Mouse (Mus musculus) ES-E14 (cell line): ENCODE results near the gene Echdc2. TPM values are rescaled to one million over a fixed set of nuclear protein-coding genes. Genes with fewer than 3 reads are reported as not detected.

ENCODE experiments used
- DNase-seq: peaks from one replicate; pipeline ENCODE4 v3.0.0-alpha.2; 2013; ENCODE audit warnings: low read depth, low spot score
- H3K27ac ChIP-seq: 2 replicates; pipeline ENCODE4 v1.5.1; 2012; ENCODE audit warnings: low read depth, mild to moderate bottlenecking, low read length, moderate library complexity, mixed read lengths; ENCODE audit not compliant: poor library complexity, insufficient read depth, severe bottlenecking
- H3K36me3 ChIP-seq: 2 replicates; pipeline ENCODE4 v1.6.1; 2012; ENCODE audit warnings: mild to moderate bottlenecking, low read length, moderate library complexity, mixed read lengths; ENCODE audit not compliant: control insufficient read depth, poor library complexity, insufficient read depth, severe bottlenecking
- H3K4me1 ChIP-seq, 2 experiments: fragments of 150-350 bp in 1 of 2; sonication (generic) in 1 of 2; 2 replicates each; pipeline ENCODE4 v1.6.1; 2012; ENCODE audit warnings: low read length in 2 of 2, mild to moderate bottlenecking in 1 of 2, mixed read lengths in 1 of 2; ENCODE audit not compliant: control insufficient read depth in 2 of 2, insufficient read depth in 2 of 2, poor library complexity in 1 of 2
- H3K4me3 ChIP-seq, 2 experiments: fragments of 150-350 bp in 1 of 2; sonication (generic) in 1 of 2; 2 replicates each; pipeline ENCODE4 v1.5.1; 2012; ENCODE audit warnings: low read length in 2 of 2, low read depth in 1 of 2, mild to moderate bottlenecking in 1 of 2, mixed read lengths in 1 of 2; ENCODE audit not compliant: insufficient read depth in 1 of 2, poor library complexity in 1 of 2, severe bottlenecking in 1 of 2
- H3K9ac ChIP-seq: 2 replicates; pipeline ENCODE4 v1.6.1; 2012; ENCODE audit warnings: low read depth, mild to moderate bottlenecking, low read length, mixed read lengths; ENCODE audit not compliant: poor library complexity, insufficient read depth, severe bottlenecking
- H3K9me3 ChIP-seq: fragments of 150-350 bp; sonication (generic); 2 replicates; pipeline ENCODE4 v1.6.1; 2012; ENCODE audit warnings: low read depth, mild to moderate bottlenecking, low read length; ENCODE audit not compliant: control insufficient read depth, insufficient read depth
- CHD2 ChIP-seq: IDR thresholded peaks from 2 replicates; pipeline ENCODE4 v1.6.1; 2014; ENCODE audit warnings: mild to moderate bottlenecking, low read depth, low read length, inconsistent platforms
- HCFC1 ChIP-seq: IDR thresholded peaks from 2 replicates; pipeline ENCODE4 v1.6.1; 2012; ENCODE audit warnings: low read length, inconsistent platforms, borderline replicate concordance; ENCODE audit not compliant: insufficient read depth
- MAFK ChIP-seq: IDR thresholded peaks from 2 replicates; pipeline ENCODE4 v1.6.1; 2014; ENCODE audit warnings: mild to moderate bottlenecking, low read depth, low read length, inconsistent platforms; ENCODE audit not compliant: insufficient read depth
- ZC3H11A ChIP-seq: IDR thresholded peaks from 2 replicates; pipeline ENCODE4 v1.6.1; 2012; ENCODE audit warnings: low read depth, mild to moderate bottlenecking, inconsistent platforms, low read length, borderline replicate concordance
- ZNF384 ChIP-seq: IDR thresholded peaks from 2 replicates; pipeline ENCODE4 v1.6.1; 2012; ENCODE audit warnings: low read depth, low read length, inconsistent platforms
- in situ Hi-C, 2 experiments: fragments of 600-800 bp; cut with MboI; formaldehyde crosslinking; loops; one replicate each; pipeline ENCODE4 v1.15.1; 2025; ENCODE audit warnings: low sequenced_read_pairs in 2 of 2, inconsistent platforms in 1 of 2; ENCODE audit not compliant: unreplicated experiment in 2 of 2
- total RNA-seq: library from RNA; depleted of rRNA; stranded (reverse); fragments of 300-350 nt; gene quantifications from 2 replicates; pipeline ENCODE4 v1.2.3, GENCODE M21; 2012

Echdc2 gene
- total RNA-seq, 1 experiment, result 50.8 TPM

DNA sequence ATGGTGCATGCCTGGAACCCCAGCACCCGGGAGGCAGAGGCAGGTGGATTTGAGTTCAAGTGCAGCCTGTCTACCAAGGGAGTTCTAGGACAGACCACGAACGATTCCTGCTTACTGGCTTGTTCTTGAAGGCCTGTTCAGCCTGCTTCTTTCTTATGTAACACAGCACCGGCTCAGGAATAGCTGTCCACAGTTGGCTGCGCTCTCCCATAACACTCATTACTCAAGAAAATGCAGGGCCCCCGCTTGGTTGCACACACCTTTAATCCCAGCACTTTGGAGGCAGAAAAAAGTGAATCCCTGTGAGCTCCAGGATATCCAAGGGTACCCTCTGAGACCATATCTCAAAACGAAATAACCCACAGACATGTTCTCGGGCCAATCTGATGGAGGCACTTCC lies 3.3 kb upstream of the Echdc2 start:
- no peak for DNase-seq
- Histone ChIP-seq H3K36me3 (no peaks in the 10 kb centered on the region), H3K4me3 (no peak overlapping the region), H3K4me1 (peaks cover 0 to 5% of the 10 kb centered on the region in 2 experiments; a peak in 1 of 4 replicates), H3K27ac (no peak overlapping the region), H3K9me3 (no peaks in the 10 kb centered on the region), H3K9ac (no peak overlapping the region)
- in situ Hi-C loops, result no loop called here
- TF ChIP-seq CHD2 (no peak), HCFC1 (no peak), ZNF384 (no peak), MAFK (no peak), ZC3H11A (no peak)

- in situ Hi-C loops, result no loop called here
- no peak overlapping the region for H3K27ac ChIP-seq
- H3K9me3 ChIP-seq, result no peaks in the 10 kb centered on the region
- peaks cover 0 to 7% of the 10 kb centered on the region in 2 experiments; a peak in 1 of 4 replicates for H3K4me1 ChIP-seq
- 0 out of 2 replicates have a peak, but pooled peaks cover 3% of the 10 kb centered on the region for H3K36me3 ChIP-seq
- H3K9ac ChIP-seq, result no peak overlapping the region
- no peak overlapping the region for H3K4me3 ChIP-seq
- TF ChIP-seq CHD2 (0 out of 2 replicates have a peak, but pooled peaks have one; percentile 43), HCFC1 (no peak), MAFK (no peak), ZC3H11A (no peak), ZNF384 (no peak)
- no peak for DNase-seq
These were observed 1.9 kb upstream of the Echdc2 start for GRCm38 (mm10) chr4:108163291-108163690.

DNA sequence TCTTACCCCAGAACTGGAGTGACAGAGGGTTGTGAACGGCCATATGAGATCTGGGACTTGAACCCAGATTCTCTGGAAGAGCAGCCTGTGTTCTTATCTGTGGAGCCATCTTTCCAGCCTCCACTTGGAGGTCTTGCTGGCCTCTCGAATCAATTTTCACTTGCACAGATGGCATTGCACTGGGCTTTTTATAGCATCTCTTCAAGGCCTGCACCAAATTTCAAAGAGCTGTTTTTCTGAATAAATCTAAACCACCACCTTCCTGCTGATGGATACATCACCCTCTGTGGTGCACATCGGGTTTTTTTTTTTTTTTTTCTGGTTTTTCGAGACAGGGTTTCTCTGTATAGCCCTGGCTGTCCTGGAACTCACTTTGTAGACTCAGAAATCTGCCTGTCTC lies 1.6 kb downstream of the Echdc2 start:
- Histone ChIP-seq H3K9ac (no peak overlapping the region), H3K27ac (no peak overlapping the region), H3K4me3 (no peak overlapping the region), H3K9me3 (no peaks in the 10 kb centered on the region), H3K4me1 (peaks cover 0 to 7% of the 10 kb centered on the region in 2 experiments; a peak in 1 of 4 replicates), H3K36me3 (peaks cover 6% of the 10 kb centered on the region; the same call in 1 of the 2 replicates)
- DNase-seq, result no peak
- TF ChIP-seq ZC3H11A, result no peak
- TF ChIP-seq ZNF384, result no peak
- TF ChIP-seq MAFK, result no peak
- no peak for TF ChIP-seq CHD2
- TF ChIP-seq HCFC1, result no peak
- in situ Hi-C loops, result no loop called here

GRCm38 (mm10) chr4:108168056-108168455 lies 2.8 kb downstream of the Echdc2 start:
- in situ Hi-C loops, result no loop called here
- peaks cover 7% of the 10 kb centered on the region; the same call in 1 of the 2 replicates for H3K36me3 ChIP-seq
- no peak overlapping the region for H3K4me3 ChIP-seq
- no peak for TF ChIP-seq ZC3H11A
- TF ChIP-seq CHD2, result no peak
- no peak for TF ChIP-seq ZNF384
- no peak for TF ChIP-seq HCFC1
- TF ChIP-seq MAFK, result no peak
- no peaks in the 10 kb centered on the region for H3K9me3 ChIP-seq
- peaks cover 0 to 11% of the 10 kb centered on the region in 2 experiments; a peak in 2 of 4 replicates for H3K4me1 ChIP-seq
- H3K27ac ChIP-seq, result no peak overlapping the region
- H3K9ac ChIP-seq, result no peak overlapping the region
- DNase-seq, result no peak

DNA sequence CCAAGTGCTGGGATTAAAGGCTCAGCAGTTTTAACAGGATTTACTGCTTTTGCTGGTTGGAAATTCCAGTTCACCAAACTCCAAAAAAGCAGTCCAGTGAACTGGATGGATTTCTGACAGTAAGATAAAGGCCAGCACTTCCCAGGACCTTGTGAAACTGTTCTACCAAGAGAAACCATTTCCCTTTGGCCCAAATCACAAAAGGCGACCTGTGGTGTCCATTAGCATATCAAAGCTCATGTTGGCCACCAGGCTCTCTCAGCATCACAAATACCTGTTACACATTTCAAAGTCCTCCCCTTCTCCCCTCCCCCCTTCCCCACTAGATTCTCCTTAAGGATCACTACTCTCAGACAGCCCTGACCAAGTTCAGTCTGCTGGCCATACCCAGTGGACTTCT lies 17.0 kb downstream of the Echdc2 start:
- TF ChIP-seq ZC3H11A (no peak), CHD2 (0 out of 2 replicates have a peak, but pooled peaks have one; percentile 66)
- H3K4me1 ChIP-seq, result peaks cover 3 to 14% of the 10 kb centered on the region in 2 experiments; a peak in 3 of 4 replicates
- peak overlapping the region; percentile 63; the same call in 1 of the 2 replicates for H3K27ac ChIP-seq
- in situ Hi-C loops, result no loop called here
- H3K4me3 ChIP-seq, result no peak overlapping the region
- no peaks in the 10 kb centered on the region for H3K9me3 ChIP-seq
- DNase-seq, result peak; percentile 90
- H3K36me3 ChIP-seq, result peaks cover 40% of the 10 kb centered on the region
- H3K9ac ChIP-seq, result no peak overlapping the region
